ENCODE assay signal across 13 mouse cellular contexts in genomic region chr11:107766932-107767331, GRCm38 (mm10). TPM values are rescaled to one million over a fixed set of nuclear protein-coding genes. Genes with fewer than 3 reads are reported as not detected.
DNase-seq lines count a peak whose midpoint lies in the region; ATAC-seq and TF ChIP-seq lines count a peak whose summit lies in the region.
"Had no signal": no experiment of that assay in that cellular context is flagged by ENCODE, and none has a peak within 500 bp of the region (broad histone marks: within the 10 kb centered on the region; RNA-seq: fewer than 3 reads in every experiment).

No protein-coding gene starts in this region.

- 9% methylated on average over 12 of the region's 12 CpGs for WGBS in cerebellum, adult 2 months
- WGBS in midbrain, embryonic 13.5 days = 40% methylated on average over 12 of the region's 12 CpGs

- no peak for ATAC-seq in midbrain, embryonic 13.5 days

- TF ChIP-seq CTCF in cerebellum, adult 2 months (IDR thresholded peaks at IDR 0.05; ENCODE audit: borderline replicate concordance, insufficient read depth, low read depth, low read length) = no peak

- peaks cover 15% of the 10 kb centered on the region for H3K4me1 ChIP-seq in cerebellum, adult 2 months (ENCODE audit: control insufficient read depth, insufficient read depth, low read length)
- H3K4me1 ChIP-seq in midbrain, embryonic 13.5 days (replicated peaks) = peaks cover 75% of the 10 kb centered on the region
- H3K4me1 ChIP-seq: lung, embryonic 15.5 days had no signal

- H3K4me2 ChIP-seq in midbrain, embryonic 13.5 days (replicated peaks) = no peak overlapping the region
- H3K4me2 ChIP-seq: heart, embryonic 11.5 days; limb, embryonic 15.5 days; lung, embryonic 15.5 days had no signal

- peak overlapping the region; percentile 32 for H3K4me3 ChIP-seq in cerebellum, adult 2 months (replicated peaks; ENCODE audit: insufficient read depth, low read depth, low read length)
- H3K4me3 ChIP-seq in midbrain, embryonic 13.5 days (replicated peaks) = no peak overlapping the region
- H3K4me3 ChIP-seq: gastrocnemius, adult 2 months; limb, embryonic 15.5 days; lung, embryonic 15.5 days had no signal

- no peaks in the 10 kb centered on the region for H3K9me3 ChIP-seq in midbrain, embryonic 13.5 days
- H3K9me3 ChIP-seq: limb, embryonic 15.5 days; lung, embryonic 15.5 days had no signal

- no peak overlapping the region for H3K27ac ChIP-seq in cerebellum, adult 2 months (ENCODE audit: insufficient read depth, low read length)
- H3K27ac ChIP-seq in midbrain, embryonic 13.5 days = peak overlapping the region; percentile 53; the same call in 1 of the 2 replicates
- H3K27ac ChIP-seq: gastrocnemius, adult 2 months; limb, embryonic 15.5 days; lung, embryonic 15.5 days had no signal

- TF ChIP-seq POLR2A in cerebellum, adult 2 months (IDR thresholded peaks at IDR 0.05; ENCODE audit: borderline replicate concordance, insufficient read depth, low read length) = no peak

- no peak overlapping the region for H3K9ac ChIP-seq in midbrain, embryonic 13.5 days (replicated peaks)
- H3K9ac ChIP-seq: limb, embryonic 15.5 days; lung, embryonic 15.5 days had no signal

- peaks cover 4% of the 10 kb centered on the region; the same call in 1 of the 2 replicates for H3K36me3 ChIP-seq in midbrain, embryonic 13.5 days
- H3K36me3 ChIP-seq: limb, embryonic 15.5 days; lung, embryonic 15.5 days had no signal

- H3K27me3 ChIP-seq in cerebellum, adult 2 months (ENCODE audit: control insufficient read depth, insufficient read depth, low read length) = no peaks in the 10 kb centered on the region
- H3K27me3 ChIP-seq in midbrain, embryonic 13.5 days = no peaks in the 10 kb centered on the region
- H3K27me3 ChIP-seq: limb, embryonic 15.5 days; lung, embryonic 15.5 days had no signal

- peak; percentile 53 to 55 for DNase-seq in cerebellum, adult 2 months
- peak; percentile 65 to 69 for DNase-seq in cerebellum, postnatal 10 days
- peak; percentile 81 for DNase-seq in kidney, adult 9 months
- no peak for DNase-seq in adrenal gland, adult 18-20 months (ENCODE audit: low spot score in 2 of 2)
- no peak for DNase-seq in urinary bladder, postnatal 25 days (ENCODE audit: low spot score)
- DNase-seq in heart, adult 8-10 months (ENCODE audit: low spot score) = no peak
- DNase-seq: gastrocnemius, adult 2 months had no signal

RNA-seq across cellular contexts. Expression of gene Cacng4, which starts 27.4 kb away (rescaled TPM):
- 24.5 and 25.6 TPM in 2 replicates for polyA plus RNA-seq in cerebellum, adult 2 months (2012; rRNA removed)
- polyA plus RNA-seq in midbrain, embryonic 13.5 days (2015; fragmentation: Nextera tagmentation; extraction: Ambion mirVana) = 40.5 and 41.6 TPM in 2 replicates
- 1 to 10 TPM in 1 of 2 experiments, under 1 TPM in 1; 0.96 to 1.2 TPM for total RNA-seq in adrenal gland, adult 18-20 months (2021)
- not detected for total RNA-seq in heart, adult 8-10 months (2022)
- total RNA-seq: gastrocnemius, adult 2 months; megakaryocyte-erythroid progenitor cell, adult 5-6 weeks had no signal

RNA-seq across cellular contexts. Expression of gene Cacng1, which starts 50.6 kb away (rescaled TPM):
- polyA plus RNA-seq in cerebellum, adult 2 months (2012; rRNA removed) = 0.13 and 0.14 TPM in 2 replicates
- polyA plus RNA-seq in midbrain, embryonic 13.5 days (2015; fragmentation: Nextera tagmentation; extraction: Ambion mirVana) = 0.26 and 0.58 TPM in 2 replicates
- under 1 TPM in 1 of 2 experiments, not detected in 1; 0.22 TPM for total RNA-seq in adrenal gland, adult 18-20 months (2021)
- total RNA-seq in heart, adult 8-10 months (2022) = under 1 TPM in 1 of 4 experiments, not detected in 3; 0.31 TPM
- total RNA-seq: layer of hippocampus, postnatal 25 days; megakaryocyte-erythroid progenitor cell, adult 5-6 weeks had no signal
- polyA plus RNA-seq: heart, embryonic 11.5 days; lung, embryonic 15.5 days had no signal

Comparison
In these comparisons a context has a peak if more than half of its experiments do, and no peak if none do; other contexts are left out.
1. DNase-seq: peak in cerebellum, adult 2 months (2 of 2), cerebellum, postnatal 10 days (2 of 2) and kidney, adult 9 months (single experiment); none in adrenal gland, adult 18-20 months (0 of 2), urinary bladder, postnatal 25 days (single experiment) and heart, adult 8-10 months (single experiment).